Mouse (Mus musculus) kidney, adult 2 months (tissue): Measurements from ENCODE around the gene Itpk1. TPM values are rescaled to one million over a fixed set of nuclear protein-coding genes. Genes with fewer than 3 reads are reported as not detected.

ENCODE experiments used
- DNase-seq: peaks from one replicate; pipeline ENCODE4 v3.0.0; 2021
- H3K27ac ChIP-seq: fragments of 200-500 bp; 2 replicates; pipeline ENCODE4 v1.5.1; 2012; ENCODE audit warnings: low read depth, low read length, control low read depth, inconsistent platforms; ENCODE audit not compliant: insufficient read depth
- H3K27me3 ChIP-seq: fragments of 200-500 bp; replicated peaks from 2 replicates; pipeline ENCODE4 v1.6.1; 2012; ENCODE audit warnings: mild to moderate bottlenecking, moderate library complexity, low read length, inconsistent platforms; ENCODE audit not compliant: control insufficient read depth, insufficient read depth
- H3K36me3 ChIP-seq: fragments of 200-500 bp; 2 replicates; pipeline ENCODE4 v1.6.1; 2012; ENCODE audit warnings: mild to moderate bottlenecking, moderate library complexity, low read length, inconsistent platforms; ENCODE audit not compliant: control insufficient read depth, insufficient read depth
- H3K4me1 ChIP-seq: fragments of 200-500 bp; 2 replicates; pipeline ENCODE4 v1.6.1; 2011; ENCODE audit warnings: low read length; ENCODE audit not compliant: control insufficient read depth, insufficient read depth
- H3K4me3 ChIP-seq: fragments of 200-500 bp; 2 replicates; pipeline ENCODE4 v1.5.1; 2011; ENCODE audit warnings: mild to moderate bottlenecking, low read depth, low read length, control low read depth; ENCODE audit not compliant: insufficient read depth
- CTCF ChIP-seq: fragments of 200-500 bp; conservative IDR thresholded peaks from 2 replicates; pipeline ENCODE4 v1.5.1; 2011; ENCODE audit warnings: low read depth, mild to moderate bottlenecking, control low read depth, low read length, moderate library complexity, mixed read lengths; ENCODE audit not compliant: insufficient read depth, insufficient read length
- POLR2A ChIP-seq: fragments of 200-500 bp; IDR thresholded peaks from one replicate; pipeline ENCODE4 v1.6.1; 2011; ENCODE audit warnings: low read depth, low read length, control low read depth
- WGBS: fragments of 180-500 bp; shearing (Covaris S2); methylation state at CpG from one replicate; pipeline ENCODE4 v1.1.7; 2018; 5-methylcytosine and 5-hydroxymethylcytosine counted together
- polyA plus RNA-seq: library from polyadenylated mRNA; depleted of rRNA; stranded (reverse); fragments of >200 nt; gene quantifications from 2 replicates; pipeline ENCODE4 v1.2.3, GENCODE M21; 2012

The Itpk1 gene
- polyA plus RNA-seq, 1 experiment, result 29.0 TPM

GRCm38 (mm10) chr12:102681590-102681989 is 23.1 kb downstream of the Itpk1 start:
- TF ChIP-seq POLR2A (no peak), CTCF (peak; percentile 49)
- peak; percentile 28 for DNase-seq
- H3K36me3 ChIP-seq, result no peaks in the 10 kb centered on the region
- no peaks in the 10 kb centered on the region for H3K27me3 ChIP-seq
- WGBS, result 82% methylated on average over 7 of the region's 7 CpGs
- no peak overlapping the region for H3K27ac ChIP-seq
- no peak overlapping the region for H3K4me3 ChIP-seq
- H3K4me1 ChIP-seq, result peaks cover 21% of the 10 kb centered on the region

GRCm38 (mm10) chr12:102678820-102679219 is 25.9 kb downstream of the Itpk1 start:
- no peak overlapping the region for H3K27ac ChIP-seq
- H3K27me3 ChIP-seq, result no peaks in the 10 kb centered on the region
- peaks cover 12% of the 10 kb centered on the region for H3K4me1 ChIP-seq
- 59% methylated on average over 6 of the region's 6 CpGs for WGBS
- no peak for DNase-seq
- TF ChIP-seq CTCF, result no peak
- no peak for TF ChIP-seq POLR2A
- H3K36me3 ChIP-seq, result no peaks in the 10 kb centered on the region
- H3K4me3 ChIP-seq, result no peak overlapping the region

- TF ChIP-seq CTCF, result no peak
- no peak for TF ChIP-seq POLR2A
- Histone ChIP-seq H3K4me3 (no peak overlapping the region), H3K4me1 (peaks cover 13% of the 10 kb centered on the region), H3K36me3 (no peaks in the 10 kb centered on the region), H3K27ac (no peak overlapping the region), H3K27me3 (no peaks in the 10 kb centered on the region)
- no peak for DNase-seq
- WGBS, result 69% methylated on average over 3 of the region's 3 CpGs
Measured at GRCm38 (mm10) chr12:102677089-102677488, 27.6 kb downstream of the Itpk1 start.

- Histone ChIP-seq H3K36me3 (no peaks in the 10 kb centered on the region), H3K27me3 (no peaks in the 10 kb centered on the region), H3K4me3 (no peak overlapping the region), H3K27ac (no peak overlapping the region), H3K4me1 (peaks cover 15% of the 10 kb centered on the region)
- 90% methylated on average over 10 of the region's 10 CpGs for WGBS
- TF ChIP-seq CTCF (no peak), POLR2A (no peak)
- DNase-seq, result no peak
Measured at GRCm38 (mm10) chr12:102674556-102674955, 30.2 kb downstream of the Itpk1 start.

GRCm38 (mm10) chr12:102674123-102674522 is 30.6 kb downstream of the Itpk1 start:
- WGBS, result 95% methylated on average over 13 of the region's 13 CpGs
- Histone ChIP-seq H3K27ac (no peak overlapping the region), H3K27me3 (no peaks in the 10 kb centered on the region), H3K4me3 (no peak overlapping the region), H3K4me1 (peaks cover 15% of the 10 kb centered on the region), H3K36me3 (no peaks in the 10 kb centered on the region)
- DNase-seq, result no peak
- no peak for TF ChIP-seq POLR2A
- no peak for TF ChIP-seq CTCF

GRCm38 (mm10) chr12:102672857-102673839 is 31.6 kb downstream of the Itpk1 start:
- Histone ChIP-seq H3K27me3 (no peaks in the 10 kb centered on the region), H3K36me3 (no peaks in the 10 kb centered on the region), H3K4me1 (peaks cover 15% of the 10 kb centered on the region), H3K4me3 (no peak overlapping the region), H3K27ac (no peak overlapping the region)
- TF ChIP-seq POLR2A (no peak), CTCF (no peak)
- DNase-seq, result peak; percentile 77
- 71% methylated on average over 20 of the region's 20 CpGs for WGBS

GRCm38 (mm10) chr12:102672176-102672575 is 32.6 kb downstream of the Itpk1 start:
- no peaks in the 10 kb centered on the region for H3K36me3 ChIP-seq
- no peak overlapping the region for H3K4me3 ChIP-seq
- peaks cover 15% of the 10 kb centered on the region for H3K4me1 ChIP-seq
- no peaks in the 10 kb centered on the region for H3K27me3 ChIP-seq
- WGBS, result 19% methylated on average over 8 of the region's 8 CpGs
- H3K27ac ChIP-seq, result no peak overlapping the region
- TF ChIP-seq POLR2A (no peak), CTCF (no peak)
- DNase-seq, result peak; percentile 59
